Mouse (Mus musculus) hindbrain, postnatal 0 days (tissue): Measurements from ENCODE around the gene Trmt2a. TPM values are rescaled to one million over a fixed set of nuclear protein-coding genes. Genes with fewer than 3 reads are reported as not detected.

ENCODE experiments used
- ATAC-seq: fragments of 200-750 bp; cut with Nextera tagmentation; 2 replicates; pipeline ENCODE4 v1.8.0; 2017; ENCODE audit warnings: mild to moderate bottlenecking, moderate TSS enrichment, moderate library complexity
- DNase-seq: peaks from one replicate; pipeline ENCODE4 v3.0.0-alpha.2; 2015; ENCODE audit warnings: low spot score
- H3K27ac ChIP-seq: fragments of 300-500 bp; sonication (generic); 2 replicates; pipeline ENCODE4 v1.5.1; 2014; ENCODE audit warnings: mild to moderate bottlenecking
- H3K27me3 ChIP-seq: fragments of 300-500 bp; sonication (generic); 2 replicates; pipeline ENCODE4 v1.6.1; 2014; ENCODE audit warnings: low read length, mixed read lengths; ENCODE audit not compliant: insufficient read depth
- H3K36me3 ChIP-seq: fragments of 300-500 bp; sonication (generic); 2 replicates; pipeline ENCODE4 v1.6.1; 2014; ENCODE audit warnings: low read length, mixed read lengths; ENCODE audit not compliant: insufficient read depth
- H3K4me1 ChIP-seq: fragments of 300-500 bp; sonication (generic); 2 replicates; pipeline ENCODE4 v1.6.1; 2014; ENCODE audit warnings: antibody characterized with exemption, low read length, mixed read lengths; ENCODE audit not compliant: insufficient read depth
- H3K4me2 ChIP-seq: fragments of 300-500 bp; sonication (generic); 2 replicates; pipeline ENCODE4 v1.6.1; 2014; ENCODE audit warnings: low read depth, mild to moderate bottlenecking, low read length, moderate library complexity, mixed read lengths
- H3K4me3 ChIP-seq: fragments of 300-500 bp; sonication (generic); 2 replicates; pipeline ENCODE4 v1.5.1; 2014; ENCODE audit warnings: low read length
- H3K9ac ChIP-seq: fragments of 300-500 bp; sonication (generic); replicated peaks from 2 replicates; pipeline ENCODE4 v1.6.1; 2014; ENCODE audit warnings: mild to moderate bottlenecking, low read length, moderate library complexity, mixed read lengths
- H3K9me3 ChIP-seq: fragments of 300-500 bp; sonication (generic); 2 replicates; pipeline ENCODE4 v1.6.1; 2016; ENCODE audit warnings: low read length, mixed read lengths
- CTCF ChIP-seq: IDR thresholded peaks from 2 replicates; pipeline ENCODE4 v1.5.1; 2016; ENCODE audit warnings: antibody characterized with exemption, control low read depth, low read depth
- WGBS: fragments of 180-500 bp; shearing (Covaris S2); extraction: QIAGEN DNeasy Blood & Tissue Kit; methylation state at CpG from one replicate; pipeline ENCODE4 v1.1.7; 2014; 5-methylcytosine and 5-hydroxymethylcytosine counted together
- polyA plus RNA-seq: library from polyadenylated mRNA; unstranded; fragments of >200 nt; fragmentation: Nextera tagmentation; extraction: Ambion mirVana; gene quantifications from 2 replicates; pipeline ENCODE4 v1.2.1, GENCODE M21; 2015
- total RNA-seq: library from RNA; depleted of rRNA; stranded (reverse); fragments of >200 nt; gene quantifications from 2 replicates; pipeline ENCODE4 v1.2.3, GENCODE M21; 2014

The Trmt2a gene
- total and polyA plus RNA-seq, 2 experiments from 2014 or later = 61.4 to 67.8 TPM

DNA sequence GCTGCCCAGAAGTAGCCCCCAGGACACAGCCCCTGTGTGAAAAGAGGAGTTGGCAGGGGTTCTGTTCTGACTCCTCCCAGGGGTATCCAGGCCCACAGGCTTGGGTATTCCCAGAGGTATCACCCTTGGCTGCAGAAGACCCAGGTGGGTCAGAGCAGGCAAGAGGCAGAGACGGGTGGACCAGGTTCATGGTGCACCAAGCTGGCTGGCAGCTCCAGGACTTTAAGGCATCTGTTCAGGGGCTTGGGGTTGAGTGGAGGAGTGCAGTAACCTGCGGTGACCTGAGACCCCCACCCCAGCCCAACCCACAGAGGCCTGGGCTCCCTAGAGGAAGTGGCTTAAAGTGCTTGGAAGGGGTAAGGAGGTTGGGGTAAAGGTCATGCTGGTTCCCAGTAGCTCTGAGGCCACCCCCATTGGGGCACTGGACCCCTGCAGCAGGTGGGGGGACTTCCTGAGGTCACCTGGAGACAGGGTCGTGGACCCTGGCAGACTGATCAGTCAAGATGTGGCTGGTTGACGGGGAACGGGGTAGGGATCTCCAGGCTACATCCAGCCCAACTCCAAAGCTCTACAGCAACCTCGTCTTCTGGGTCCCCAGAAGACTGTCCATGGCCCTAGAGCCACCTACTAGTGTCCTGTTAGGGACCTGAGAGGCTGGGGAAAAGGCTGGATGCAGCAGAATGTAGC lies 27.5 kb upstream of the Trmt2a start:
- DNase-seq (no peak), ATAC-seq (no peak)
- no peaks in the 10 kb centered on the region for H3K9me3 ChIP-seq
- no peak overlapping the region for H3K4me2 ChIP-seq
- TF ChIP-seq CTCF = no peak
- WGBS = 89% methylated on average over 6 of the region's 6 CpGs
- no peak overlapping the region for H3K4me3 ChIP-seq
- H3K27me3 ChIP-seq = no peaks in the 10 kb centered on the region
- peaks cover 40% of the 10 kb centered on the region for H3K36me3 ChIP-seq
- no peak overlapping the region for H3K27ac ChIP-seq
- H3K9ac ChIP-seq = no peak overlapping the region
- H3K4me1 ChIP-seq = no peaks in the 10 kb centered on the region

DNA sequence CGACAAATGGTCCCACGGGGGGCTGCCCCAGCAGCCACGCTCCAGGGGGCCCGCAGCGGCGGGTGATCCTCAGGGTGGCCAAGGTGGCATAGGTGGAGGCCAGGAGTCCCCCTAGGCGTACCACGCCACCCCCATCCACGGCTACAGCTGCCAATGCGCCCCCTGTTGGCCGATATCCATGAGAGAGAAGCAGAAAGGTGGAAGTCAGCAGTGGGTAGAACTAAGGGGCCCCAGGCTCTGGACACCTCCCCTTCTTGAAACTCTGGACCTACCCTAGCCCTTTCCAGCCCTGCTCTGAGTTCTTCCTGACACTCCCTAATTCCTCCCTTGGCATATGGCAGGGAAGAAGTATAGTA lies 27.0 kb upstream of the Trmt2a start:
- 74% methylated on average over 11 of the region's 11 CpGs for WGBS
- ATAC-seq = no peak
- H3K4me3 ChIP-seq = no peak overlapping the region
- no peak overlapping the region for H3K9ac ChIP-seq
- H3K36me3 ChIP-seq = peaks cover 45% of the 10 kb centered on the region
- no peak overlapping the region for H3K4me2 ChIP-seq
- DNase-seq = no peak
- no peaks in the 10 kb centered on the region for H3K9me3 ChIP-seq
- no peaks in the 10 kb centered on the region for H3K4me1 ChIP-seq
- TF ChIP-seq CTCF = peak; percentile 33
- H3K27me3 ChIP-seq = no peaks in the 10 kb centered on the region
- H3K27ac ChIP-seq = no peak overlapping the region

DNA sequence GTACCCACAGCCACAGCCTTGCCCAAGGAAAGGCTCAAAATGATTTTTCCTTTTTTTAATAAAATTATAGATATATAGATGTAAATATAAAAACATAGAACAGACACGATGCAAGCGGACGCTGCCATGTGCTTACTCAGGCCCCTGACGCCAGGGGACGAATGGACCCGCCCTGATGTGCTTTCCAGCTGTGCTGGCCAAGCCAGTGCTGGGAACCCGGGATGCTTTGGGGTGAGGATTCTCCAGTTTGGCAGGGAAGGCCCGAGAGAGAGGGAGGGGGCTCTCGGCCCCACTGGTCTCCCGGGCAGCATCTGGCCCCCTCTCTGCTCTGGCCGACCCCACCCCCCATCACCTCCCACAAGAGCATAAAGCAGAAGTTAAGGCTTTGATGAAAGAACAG lies 26.3 kb upstream of the Trmt2a start:
- no peak for TF ChIP-seq CTCF

DNA sequence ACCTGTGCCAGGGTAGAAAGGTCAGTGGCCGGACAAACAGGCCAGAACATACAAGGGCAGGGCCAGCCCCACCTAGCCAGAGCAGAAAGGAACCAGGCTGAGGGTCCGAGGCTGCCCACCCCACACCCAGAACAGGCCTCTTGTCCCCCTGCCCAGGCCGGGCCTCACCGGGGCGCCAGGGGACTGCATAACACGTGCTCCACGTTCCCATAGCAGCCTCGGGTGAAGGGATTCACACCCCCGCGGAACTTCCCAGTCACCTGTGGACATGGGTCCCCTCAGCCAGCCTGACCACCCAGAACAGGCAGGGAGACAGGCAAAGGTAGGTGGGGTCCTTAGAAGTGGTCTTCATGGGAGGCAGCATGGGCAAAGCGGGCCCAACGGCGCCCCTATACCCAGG lies 21.3 kb upstream of the Trmt2a start:
- TF ChIP-seq CTCF = no peak
- Histone ChIP-seq H3K27me3 (no peaks in the 10 kb centered on the region), H3K36me3 (peaks cover 61% of the 10 kb centered on the region), H3K4me1 (peaks cover 16% of the 10 kb centered on the region), H3K27ac (no peak overlapping the region), H3K9me3 (no peaks in the 10 kb centered on the region), H3K4me3 (no peak overlapping the region), H3K9ac (no peak overlapping the region), H3K4me2 (no peak overlapping the region)
- no peak for ATAC-seq
- no peak for DNase-seq
- 96% methylated on average over 13 of the region's 13 CpGs for WGBS

More for the DNA sequence above, 26.3 kb upstream of the Trmt2a start:
- no peak overlapping the region for H3K4me3 ChIP-seq
- no peak overlapping the region for H3K27ac ChIP-seq
- no peaks in the 10 kb centered on the region for H3K4me1 ChIP-seq
- H3K9me3 ChIP-seq = no peaks in the 10 kb centered on the region
- no peak overlapping the region for H3K4me2 ChIP-seq
- ATAC-seq (no peak), DNase-seq (no peak)
- peaks cover 50% of the 10 kb centered on the region for H3K36me3 ChIP-seq
- 83% methylated on average over 11 of the region's 11 CpGs for WGBS
- H3K9ac ChIP-seq = no peak overlapping the region
- H3K27me3 ChIP-seq = no peaks in the 10 kb centered on the region

DNA sequence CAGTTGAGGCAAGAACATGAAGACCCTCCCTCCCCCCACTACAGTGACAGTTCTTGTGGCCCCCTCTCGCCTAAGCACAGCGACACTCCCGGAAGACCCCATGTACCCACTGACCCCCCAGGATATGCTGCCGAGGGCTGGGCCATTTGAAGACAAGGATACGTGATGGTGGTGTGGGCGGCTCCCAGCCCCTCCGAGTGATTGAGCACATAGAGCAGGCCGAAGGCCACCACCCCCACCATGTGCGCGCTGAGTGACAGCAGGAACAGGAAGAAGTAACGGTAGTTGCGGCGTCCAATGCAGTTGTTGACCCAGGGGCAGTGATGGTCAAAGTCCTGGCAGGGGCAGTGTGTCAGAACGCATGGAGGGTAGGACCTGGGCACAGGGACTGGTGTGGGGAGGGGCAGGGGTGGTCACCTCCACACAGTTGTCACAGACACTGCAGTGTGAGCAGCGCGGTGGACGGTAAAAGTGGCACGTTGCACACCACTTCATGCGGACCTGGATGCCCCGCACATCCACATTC lies 20.5 kb upstream of the Trmt2a start:
- Histone ChIP-seq H3K36me3 (peaks cover 53% of the 10 kb centered on the region), H3K4me3 (no peak overlapping the region), H3K4me2 (no peak overlapping the region), H3K27me3 (no peaks in the 10 kb centered on the region), H3K4me1 (peaks cover 16% of the 10 kb centered on the region), H3K9ac (no peak overlapping the region), H3K9me3 (no peaks in the 10 kb centered on the region), H3K27ac (no peak overlapping the region)
- DNase-seq (no peak), ATAC-seq (no peak)
- no peak for TF ChIP-seq CTCF
- WGBS = 94% methylated on average over 20 of the region's 20 CpGs

DNA sequence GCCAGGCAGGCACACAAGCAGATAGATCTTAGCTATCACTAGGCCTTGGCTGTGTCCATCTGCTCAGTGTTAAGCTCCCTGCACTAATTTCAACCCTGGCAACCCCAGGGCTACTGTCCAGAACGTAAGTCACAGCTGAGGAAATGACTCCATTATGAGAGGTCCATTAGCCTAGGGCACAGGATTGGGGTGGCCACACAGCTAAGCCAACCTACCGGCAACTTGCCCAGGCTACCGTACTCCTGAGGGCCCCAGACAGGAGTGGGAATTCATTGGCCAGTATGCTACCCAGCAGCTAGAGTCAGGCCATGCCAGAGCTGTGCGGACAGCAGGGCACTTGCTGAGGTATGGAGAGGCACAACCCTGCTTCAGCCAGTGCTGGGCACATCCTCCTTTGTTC lies 19.6 kb upstream of the Trmt2a start:
- H3K9me3 ChIP-seq = no peaks in the 10 kb centered on the region
- ATAC-seq = peak; percentile 18; the same call in 1 of the 2 replicates
- H3K4me1 ChIP-seq = peaks cover 23% of the 10 kb centered on the region
- peaks cover 44% of the 10 kb centered on the region for H3K36me3 ChIP-seq
- TF ChIP-seq CTCF = no peak
- peak; percentile 26 for DNase-seq
- no peak overlapping the region for H3K4me3 ChIP-seq
- H3K4me2 ChIP-seq = no peak overlapping the region
- 78% methylated on average over 4 of the region's 4 CpGs for WGBS
- H3K27ac ChIP-seq = peak overlapping the region; percentile 60
- no peak overlapping the region for H3K9ac ChIP-seq
- H3K27me3 ChIP-seq = no peaks in the 10 kb centered on the region

DNA sequence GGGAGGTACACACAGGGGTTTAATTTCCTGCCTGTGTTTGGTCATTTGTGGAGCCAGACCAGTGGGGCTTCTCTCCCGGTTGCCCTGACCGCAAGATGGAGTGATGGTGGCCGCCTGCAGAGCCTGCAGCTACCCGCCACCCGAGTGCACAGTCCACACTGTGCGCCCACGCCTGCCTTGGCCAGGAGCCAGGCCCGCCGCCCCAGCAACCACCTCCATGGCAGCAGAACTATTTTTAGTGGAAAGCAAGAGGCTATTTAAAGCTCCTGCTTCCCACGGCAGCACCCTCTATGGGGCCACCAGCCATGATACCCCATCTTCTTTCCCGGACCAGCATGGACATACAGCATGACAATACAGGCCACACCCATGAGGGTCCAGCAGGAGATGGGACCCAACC lies 18.9 kb upstream of the Trmt2a start:
- Histone ChIP-seq H3K4me2 (no peak overlapping the region), H3K4me1 (peaks cover 25% of the 10 kb centered on the region), H3K27ac (peak overlapping the region; percentile 60; the same call in 1 of the 2 replicates), H3K9ac (no peak overlapping the region), H3K36me3 (peaks cover 37% of the 10 kb centered on the region), H3K4me3 (no peak overlapping the region), H3K9me3 (no peaks in the 10 kb centered on the region), H3K27me3 (no peaks in the 10 kb centered on the region)
- ATAC-seq (no peak), DNase-seq (no peak)
- no peak for TF ChIP-seq CTCF
- WGBS = 34% methylated on average over 11 of the region's 11 CpGs
